Mouse (Mus musculus) kidney, embryonic 16.5 days (tissue): Measurements from ENCODE around the gene Thg1l. TPM values are rescaled to one million over a fixed set of nuclear protein-coding genes. Genes with fewer than 3 reads are reported as not detected.

ENCODE experiments used
- ATAC-seq: fragments of 200-750 bp; cut with Nextera tagmentation; 2 replicates; pipeline ENCODE4 v1.8.0; 2017; ENCODE audit warnings: moderate TSS enrichment; ENCODE audit not compliant: low FRiP score, low TSS enrichment
- H3K27ac ChIP-seq: fragments of 300-500 bp; sonication (generic); 2 replicates; pipeline ENCODE4 v1.5.1; 2014; ENCODE audit warnings: low read length
- H3K27me3 ChIP-seq: fragments of 300-500 bp; sonication (generic); 2 replicates; pipeline ENCODE4 v1.6.1; 2014; ENCODE audit warnings: low read length, control low read depth, mixed read lengths; ENCODE audit not compliant: insufficient read depth
- H3K36me3 ChIP-seq: fragments of 300-500 bp; sonication (generic); 2 replicates; pipeline ENCODE4 v1.6.1; 2014; ENCODE audit warnings: low read length, control low read depth, mixed read lengths; ENCODE audit not compliant: insufficient read depth
- H3K4me1 ChIP-seq: fragments of 300-500 bp; sonication (generic); 2 replicates; pipeline ENCODE4 v1.6.1; 2014; ENCODE audit warnings: low read length, control low read depth, mixed read lengths; ENCODE audit not compliant: insufficient read depth
- H3K4me2 ChIP-seq: fragments of 300-500 bp; sonication (generic); replicated peaks from 2 replicates; pipeline ENCODE4 v1.6.1; 2014; ENCODE audit warnings: low read depth, low read length
- H3K4me3 ChIP-seq: fragments of 300-500 bp; sonication (generic); 2 replicates; pipeline ENCODE4 v1.5.1; 2014; ENCODE audit warnings: mild to moderate bottlenecking, low read length
- H3K9ac ChIP-seq: fragments of 300-500 bp; sonication (generic); replicated peaks from 2 replicates; pipeline ENCODE4 v1.6.1; 2014; ENCODE audit warnings: low read length
- H3K9me3 ChIP-seq: fragments of 300-500 bp; sonication (generic); 2 replicates; pipeline ENCODE4 v1.6.1; 2016; ENCODE audit warnings: low read length, control low read depth
- WGBS: fragments of 180-500 bp; shearing (Covaris S2); extraction: QIAGEN DNeasy Blood & Tissue Kit; methylation state at CpG from one replicate; pipeline ENCODE4 v1.1.7; 2014; 5-methylcytosine and 5-hydroxymethylcytosine counted together
- polyA plus RNA-seq: library from polyadenylated mRNA; unstranded; fragments of >200 nt; fragmentation: Nextera tagmentation; extraction: Ambion mirVana; gene quantifications from 2 replicates; pipeline ENCODE4 v1.2.1, GENCODE M21; 2015

Gene Thg1l
- polyA plus RNA-seq, 1 experiment from 2014 or later, result 14.2 TPM

DNA sequence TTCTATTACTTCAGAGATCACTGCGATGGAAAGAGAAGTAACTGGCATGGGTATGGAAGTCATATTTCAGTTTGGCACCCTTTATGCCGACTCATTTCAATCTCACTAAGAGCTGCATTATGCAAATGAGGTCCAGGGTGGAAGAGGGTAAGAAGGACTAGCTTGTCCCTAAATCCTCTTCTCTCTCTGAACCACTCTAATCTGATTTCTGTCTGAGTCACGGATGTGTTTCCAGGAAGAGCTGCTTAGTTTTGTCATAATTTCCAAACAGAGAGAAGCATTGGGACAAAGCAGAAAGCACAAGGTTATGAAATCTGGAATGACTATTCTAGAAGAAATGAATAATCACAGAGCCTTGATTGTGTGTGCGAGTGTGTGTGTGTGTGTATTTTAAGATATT is 11.6 kb upstream of the Thg1l start:
- no peak overlapping the region for H3K4me3 ChIP-seq
- no peak for ATAC-seq
- WGBS, result 84% methylated on average over 4 of the region's 4 CpGs

DNA sequence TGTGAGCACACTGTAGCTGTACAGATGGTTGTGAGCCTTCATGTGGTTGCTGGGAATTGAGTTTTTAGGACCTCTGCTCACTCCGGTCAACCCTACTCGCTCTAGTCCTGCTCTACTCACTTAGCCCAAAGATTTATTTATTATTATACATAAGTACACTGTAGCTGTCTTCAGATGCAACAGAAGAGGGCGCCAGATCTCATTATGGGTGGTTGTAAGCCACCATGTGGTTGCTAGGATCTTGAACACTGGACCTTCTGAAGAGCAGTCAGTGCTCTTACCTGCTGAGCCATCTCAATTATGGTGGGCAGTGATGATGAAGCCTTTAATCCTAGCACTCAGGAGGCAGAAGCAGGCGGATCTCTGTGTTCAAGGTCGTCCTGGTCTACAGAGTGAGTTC is 4.7 kb upstream of the Thg1l start:
- WGBS, result 80% methylated on average over 5 of the region's 5 CpGs
- Histone ChIP-seq H3K27ac (no peak overlapping the region), H3K9me3 (no peaks in the 10 kb centered on the region), H3K27me3 (no peaks in the 10 kb centered on the region), H3K9ac (no peak overlapping the region), H3K4me1 (no peaks in the 10 kb centered on the region), H3K4me2 (no peak overlapping the region), H3K36me3 (no peaks in the 10 kb centered on the region), H3K4me3 (no peak overlapping the region)
- ATAC-seq, result no peak

More for the DNA sequence above, 11.6 kb upstream of the Thg1l start:
- H3K4me1 ChIP-seq, result no peaks in the 10 kb centered on the region
- no peak overlapping the region for H3K9ac ChIP-seq
- H3K4me2 ChIP-seq, result no peak overlapping the region
- no peaks in the 10 kb centered on the region for H3K9me3 ChIP-seq
- no peaks in the 10 kb centered on the region for H3K27me3 ChIP-seq
- H3K27ac ChIP-seq, result no peak overlapping the region
- H3K36me3 ChIP-seq, result no peaks in the 10 kb centered on the region

DNA sequence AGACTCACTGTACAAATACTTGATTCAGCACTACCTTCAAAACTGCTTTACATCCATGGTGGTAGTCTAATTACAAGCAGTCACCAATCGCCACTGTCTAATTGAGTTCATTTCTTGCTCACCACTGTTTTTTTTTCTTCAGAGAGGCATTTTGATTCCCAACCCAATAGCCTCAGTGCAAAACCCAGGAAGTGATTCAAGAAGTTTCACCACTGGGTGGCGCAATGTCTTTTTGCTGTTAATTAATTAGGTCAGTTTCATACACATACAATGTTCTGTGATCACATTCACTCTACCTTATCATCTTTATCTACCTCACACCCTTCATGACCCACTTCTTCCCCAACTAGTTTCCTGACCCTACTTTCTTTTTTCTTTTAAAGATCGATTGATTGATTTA is 4.3 kb upstream of the Thg1l start:
- no peak for ATAC-seq
- H3K27ac ChIP-seq, result no peak overlapping the region
- WGBS, result 79% methylated on average over 3 of the region's 3 CpGs
- no peak overlapping the region for H3K4me2 ChIP-seq
- no peak overlapping the region for H3K4me3 ChIP-seq
- no peaks in the 10 kb centered on the region for H3K36me3 ChIP-seq
- peaks cover 3% of the 10 kb centered on the region; the same call in 1 of the 2 replicates for H3K4me1 ChIP-seq
- no peak overlapping the region for H3K9ac ChIP-seq
- no peaks in the 10 kb centered on the region for H3K27me3 ChIP-seq
- no peaks in the 10 kb centered on the region for H3K9me3 ChIP-seq

GRCm38 (mm10) chr11:45947491-45947890 is 7.8 kb downstream of the Thg1l start:
- Histone ChIP-seq H3K27ac (no peak overlapping the region), H3K9me3 (no peaks in the 10 kb centered on the region), H3K4me2 (no peak overlapping the region), H3K4me3 (no peak overlapping the region), H3K36me3 (peaks cover 19% of the 10 kb centered on the region), H3K27me3 (no peaks in the 10 kb centered on the region), H3K9ac (no peak overlapping the region), H3K4me1 (peaks cover 8% of the 10 kb centered on the region)
- WGBS, result 93% methylated on average over 2 of the region's 2 CpGs
- no peak for ATAC-seq

- no peak overlapping the region for H3K4me3 ChIP-seq
- no peak overlapping the region for H3K9ac ChIP-seq
- 84% methylated on average over 4 of the region's 4 CpGs for WGBS
- no peak for ATAC-seq
- no peaks in the 10 kb centered on the region for H3K9me3 ChIP-seq
- no peaks in the 10 kb centered on the region for H3K27me3 ChIP-seq
- H3K4me1 ChIP-seq, result peaks cover 8% of the 10 kb centered on the region
- H3K36me3 ChIP-seq, result peaks cover 14% of the 10 kb centered on the region
- H3K27ac ChIP-seq, result no peak overlapping the region
- no peak overlapping the region for H3K4me2 ChIP-seq
Measured at GRCm38 (mm10) chr11:45946796-45947195, 8.5 kb downstream of the Thg1l start.

DNA sequence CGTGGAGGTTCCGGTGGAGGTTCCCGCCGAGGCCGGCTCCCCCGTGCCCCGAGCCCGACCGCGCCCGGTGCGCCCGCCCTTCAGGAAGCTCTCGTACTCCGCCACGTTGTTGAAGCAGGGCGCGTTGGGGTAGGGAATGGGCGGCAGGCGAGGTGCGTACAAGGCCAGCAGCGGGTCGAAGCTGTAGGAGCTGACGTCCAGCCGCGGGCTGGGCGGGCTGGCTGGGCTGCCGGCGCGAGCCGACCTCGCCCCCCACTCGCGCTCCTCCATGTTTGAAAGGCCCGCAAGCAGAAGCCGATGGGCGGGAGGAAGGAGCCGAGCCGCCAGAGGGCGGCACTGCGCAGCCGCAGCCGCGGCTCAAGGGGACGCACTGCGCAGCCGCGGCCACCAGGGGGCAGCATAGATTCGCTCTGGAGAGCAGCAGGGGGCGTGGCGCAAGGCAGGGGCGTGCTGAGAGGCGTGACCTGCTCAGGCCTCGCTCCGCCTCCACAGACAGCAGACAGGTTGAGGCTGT is 10.6 kb downstream of the Thg1l start, which contains the start of gene Lsm11:
Gene Lsm11, minus strand, starts transcription at position 293 of the 514 bp plus-strand sequence.
- Histone ChIP-seq H3K36me3 (peaks cover 10% of the 10 kb centered on the region), H3K4me1 (peaks cover 8% of the 10 kb centered on the region)
- ATAC-seq, result peak; percentile 91

GRCm38 (mm10) chr11:45943891-45944642 is 11.2 kb downstream of the Thg1l start:
- ATAC-seq, result peak; percentile 75
- WGBS, result under 1% methylated on average over 49 of the region's 49 CpGs

More for the DNA sequence above, 10.6 kb downstream of the Thg1l start, which contains the start of gene Lsm11:
- Histone ChIP-seq H3K9ac (peak within 1 kb of the TSS; percentile 90), H3K27ac (no peak within 1 kb of the TSS), H3K9me3 (no peaks in the 10 kb centered on the region), H3K4me3 (peak within 1 kb of the TSS; percentile 80), H3K4me2 (peak within 1 kb of the TSS; percentile 94), H3K27me3 (no peaks in the 10 kb centered on the region)
- WGBS, result under 1% methylated on average over 55 of the region's 55 CpGs

DNA sequence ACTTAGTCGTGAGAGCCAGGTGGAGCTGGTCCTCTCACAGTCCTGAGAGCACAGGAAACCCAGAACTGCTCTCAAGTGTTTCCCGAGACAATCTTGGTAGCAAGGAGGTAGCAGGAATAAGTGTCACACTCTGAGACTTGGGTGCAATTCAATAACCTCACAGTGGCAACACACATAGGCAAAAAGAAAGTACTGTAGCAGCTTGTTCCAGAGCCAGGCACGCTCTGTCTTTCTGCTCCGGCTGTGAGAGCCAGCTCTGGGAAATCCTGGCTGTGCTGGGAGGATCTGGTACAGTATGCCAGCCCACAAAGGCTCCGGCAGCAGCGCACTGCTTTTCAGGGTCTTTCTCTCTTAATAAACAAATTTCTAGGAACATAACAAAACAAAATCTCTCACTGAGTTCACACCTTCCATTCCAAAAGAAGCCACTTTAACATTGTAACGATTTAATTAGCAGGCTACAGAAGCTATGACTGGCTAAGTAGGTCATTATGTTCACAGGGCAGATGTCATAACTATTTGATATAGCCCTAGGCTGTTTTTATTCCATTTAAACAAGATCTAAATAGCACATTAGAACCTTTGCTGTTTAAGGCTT is 12.1 kb downstream of the Thg1l start:
- Histone ChIP-seq H3K27me3 (no peaks in the 10 kb centered on the region), H3K4me2 (peak overlapping the region; percentile 94), H3K9ac (no peak overlapping the region), H3K4me1 (peaks cover 8% of the 10 kb centered on the region), H3K27ac (no peak overlapping the region), H3K36me3 (peaks cover 4% of the 10 kb centered on the region; the same call in 1 of the 2 replicates), H3K9me3 (no peaks in the 10 kb centered on the region), H3K4me3 (peak overlapping the region; percentile 80)
- WGBS, result 57% methylated on average over 7 of the region's 7 CpGs
- ATAC-seq, result no peak

More at GRCm38 (mm10) chr11:45943891-45944642, 11.2 kb downstream of the Thg1l start:
- H3K9ac ChIP-seq, result peak overlapping the region; percentile 90
- H3K36me3 ChIP-seq, result peaks cover 7% of the 10 kb centered on the region; the same call in 1 of the 2 replicates
- H3K9me3 ChIP-seq, result no peaks in the 10 kb centered on the region
- H3K27ac ChIP-seq, result no peak overlapping the region
- peaks cover 8% of the 10 kb centered on the region for H3K4me1 ChIP-seq
- peak overlapping the region; percentile 80 for H3K4me3 ChIP-seq
- peak overlapping the region; percentile 94 for H3K4me2 ChIP-seq
- H3K27me3 ChIP-seq, result no peaks in the 10 kb centered on the region

GRCm38 (mm10) chr11:45942281-45942680 is 13.0 kb downstream of the Thg1l start:
- Histone ChIP-seq H3K27ac (no peak overlapping the region), H3K36me3 (peaks cover 1% of the 10 kb centered on the region), H3K4me1 (peaks cover 8% of the 10 kb centered on the region), H3K27me3 (no peaks in the 10 kb centered on the region), H3K4me2 (no peak overlapping the region), H3K9me3 (no peaks in the 10 kb centered on the region), H3K4me3 (no peak overlapping the region), H3K9ac (no peak overlapping the region)
- no peak for ATAC-seq
- WGBS, result 90% methylated on average over 7 of the region's 7 CpGs

DNA sequence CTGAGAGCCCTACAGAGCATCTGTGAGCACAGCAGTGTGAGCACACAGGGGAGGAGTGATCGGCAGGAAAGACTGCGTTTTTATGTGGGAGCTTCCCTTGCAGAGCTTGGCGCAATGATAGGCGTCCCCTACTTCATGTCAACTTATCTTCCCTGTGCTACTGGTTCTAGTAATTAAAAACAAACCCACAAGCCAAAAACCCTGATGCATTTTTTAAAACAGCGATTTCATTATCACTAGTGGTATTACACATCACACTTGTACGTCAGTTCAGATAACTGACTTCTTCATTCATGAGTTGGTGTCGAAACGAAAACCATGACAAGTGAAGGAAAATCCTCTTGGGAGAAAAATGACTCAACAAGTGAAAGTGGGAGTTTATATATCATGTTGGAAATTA is 16.4 kb downstream of the Thg1l start:
- Histone ChIP-seq H3K4me1 (peaks cover 8% of the 10 kb centered on the region), H3K36me3 (peaks cover 21% of the 10 kb centered on the region), H3K9me3 (no peaks in the 10 kb centered on the region), H3K4me3 (no peak overlapping the region), H3K27me3 (no peaks in the 10 kb centered on the region), H3K4me2 (no peak overlapping the region), H3K9ac (no peak overlapping the region), H3K27ac (no peak overlapping the region)
- WGBS, result 86% methylated on average over 8 of the region's 8 CpGs
- no peak for ATAC-seq
